Mouse (Mus musculus) heart, embryonic 11.5 days (tissue): Measurements from ENCODE around the gene Cd59b. TPM values are rescaled to one million over a fixed set of nuclear protein-coding genes. Genes with fewer than 3 reads are reported as not detected.

ENCODE experiments used
- ATAC-seq: fragments of 200-750 bp; cut with Nextera tagmentation; replicated peaks from 2 replicates; pipeline ENCODE4 v1.8.0; 2017; ENCODE audit warnings: moderate library complexity; ENCODE audit not compliant: insufficient number of reproducible peaks, low FRiP score, low TSS enrichment
- H3K27ac ChIP-seq: fragments of 300-500 bp; sonication (generic); 2 replicates; pipeline ENCODE4 v1.5.1; 2014; ENCODE audit warnings: mild to moderate bottlenecking, low read depth, low read length
- H3K27me3 ChIP-seq: fragments of 300-500 bp; sonication (generic); 2 replicates; pipeline ENCODE4 v1.6.1; 2014; ENCODE audit warnings: mild to moderate bottlenecking, low read length, mixed read lengths; ENCODE audit not compliant: control insufficient read depth, insufficient read depth
- H3K36me3 ChIP-seq: fragments of 300-500 bp; sonication (generic); 2 replicates; pipeline ENCODE4 v1.6.1; 2014; ENCODE audit warnings: mild to moderate bottlenecking, low read length, moderate library complexity, mixed read lengths; ENCODE audit not compliant: control insufficient read depth, insufficient read depth
- H3K4me1 ChIP-seq: fragments of 300-500 bp; sonication (generic); 2 replicates; pipeline ENCODE4 v1.6.1; 2014; ENCODE audit warnings: low read length; ENCODE audit not compliant: control insufficient read depth, insufficient read depth
- H3K4me2 ChIP-seq: fragments of 300-500 bp; sonication (generic); 2 replicates; pipeline ENCODE4 v1.6.1; 2014; ENCODE audit warnings: mild to moderate bottlenecking, moderate library complexity
- H3K4me3 ChIP-seq: fragments of 300-500 bp; sonication (generic); 2 replicates; pipeline ENCODE4 v1.5.1; 2014; ENCODE audit warnings: low read depth, low read length
- H3K9ac ChIP-seq: fragments of 300-500 bp; sonication (generic); 2 replicates; pipeline ENCODE4 v1.6.1; 2014; ENCODE audit warnings: mild to moderate bottlenecking, low read depth, low read length, moderate library complexity
- H3K9me3 ChIP-seq: fragments of 300-500 bp; sonication (generic); replicated peaks from 2 replicates; pipeline ENCODE4 v1.6.1; 2016; ENCODE audit warnings: low read length; ENCODE audit not compliant: control insufficient read depth
- WGBS: fragments of 180-500 bp; shearing (Covaris S2); extraction: QIAGEN DNeasy Blood & Tissue Kit; methylation state at CpG from one replicate; pipeline ENCODE4 v1.1.7; 2014; ENCODE audit not compliant: insufficient replicate concordance; 5-methylcytosine and 5-hydroxymethylcytosine counted together
- polyA plus RNA-seq: library from polyadenylated mRNA; unstranded; fragments of >200 nt; fragmentation: Nextera tagmentation; extraction: Ambion mirVana; gene quantifications from 2 replicates; pipeline ENCODE4 v1.2.1, GENCODE M21; 2014

The Cd59b gene
- polyA plus RNA-seq = 8.7 and 15.7 TPM in 2 replicates

DNA sequence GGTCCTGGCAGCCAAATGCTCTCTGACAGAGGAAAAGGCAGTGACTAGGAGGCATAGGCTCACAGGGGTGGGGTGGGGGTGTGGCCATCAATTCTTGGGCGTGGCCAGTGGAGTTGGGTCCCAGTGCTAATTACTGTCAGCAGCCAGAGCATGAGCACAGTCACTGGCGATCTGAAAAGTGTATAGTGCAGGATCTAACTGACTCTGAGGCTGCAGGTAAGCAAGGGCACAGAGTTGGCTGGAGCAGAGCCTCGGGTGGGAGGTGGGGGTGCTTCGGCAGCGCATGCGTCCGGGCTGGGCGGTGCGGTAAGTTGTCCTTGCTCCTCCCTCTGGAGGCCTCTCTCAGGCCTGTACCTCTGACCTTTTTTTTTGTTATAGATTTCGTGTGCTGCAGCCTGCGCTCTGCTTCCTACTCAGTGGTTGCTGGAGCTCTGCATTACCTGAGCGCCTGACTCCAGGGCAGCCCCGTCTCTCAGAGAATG, at the start of gene Cd59b:
Gene Cd59b (plus strand): TSS at position 146 of the 482 bp plus-strand sequence.
- H3K4me3 ChIP-seq = peak within 1 kb of the TSS; percentile 28
- no peaks in the 10 kb centered on the region for H3K9me3 ChIP-seq
- WGBS = 9% methylated on average over 13 of the region's 13 CpGs
- H3K9ac ChIP-seq = peak within 1 kb of the TSS; percentile 58; the same call in 1 of the 2 replicates
- no peak within 1 kb of the TSS for H3K27ac ChIP-seq
- peak within 1 kb of the TSS; percentile 64 for H3K4me2 ChIP-seq
- H3K4me1 ChIP-seq = 0 out of 2 replicates have a peak, but pooled peaks cover 3% of the 10 kb centered on the region
- peak; percentile 80 for ATAC-seq
- H3K36me3 ChIP-seq = no peaks in the 10 kb centered on the region
- H3K27me3 ChIP-seq = no peaks in the 10 kb centered on the region

DNA sequence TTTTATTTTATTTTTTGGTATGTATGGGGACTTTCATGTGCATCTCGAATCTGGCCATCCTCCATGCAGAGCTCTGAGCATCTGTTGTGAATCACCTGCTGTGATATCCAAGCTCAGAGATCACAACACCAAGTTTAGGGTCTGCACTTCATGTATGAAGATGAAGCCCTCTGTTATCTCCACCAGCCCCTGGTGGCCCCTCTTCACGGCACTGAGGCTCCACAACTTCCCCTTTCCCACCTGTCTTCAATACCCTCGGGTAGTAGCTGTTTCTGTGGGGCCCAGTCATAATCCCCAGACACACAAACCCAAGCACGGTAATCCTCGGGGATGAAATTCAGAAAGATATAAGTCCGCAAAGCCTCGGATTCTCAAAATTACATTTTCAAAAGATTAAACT, 46.6 kb upstream of the Cd59b start:
- Histone ChIP-seq H3K27me3 (no peaks in the 10 kb centered on the region), H3K4me3 (no peak overlapping the region), H3K4me2 (no peak overlapping the region), H3K9me3 (no peaks in the 10 kb centered on the region), H3K27ac (no peak overlapping the region), H3K4me1 (no peaks in the 10 kb centered on the region), H3K36me3 (no peaks in the 10 kb centered on the region), H3K9ac (no peak overlapping the region)
- WGBS = 80% methylated on average over 7 of the region's 7 CpGs
- no peak for ATAC-seq

DNA sequence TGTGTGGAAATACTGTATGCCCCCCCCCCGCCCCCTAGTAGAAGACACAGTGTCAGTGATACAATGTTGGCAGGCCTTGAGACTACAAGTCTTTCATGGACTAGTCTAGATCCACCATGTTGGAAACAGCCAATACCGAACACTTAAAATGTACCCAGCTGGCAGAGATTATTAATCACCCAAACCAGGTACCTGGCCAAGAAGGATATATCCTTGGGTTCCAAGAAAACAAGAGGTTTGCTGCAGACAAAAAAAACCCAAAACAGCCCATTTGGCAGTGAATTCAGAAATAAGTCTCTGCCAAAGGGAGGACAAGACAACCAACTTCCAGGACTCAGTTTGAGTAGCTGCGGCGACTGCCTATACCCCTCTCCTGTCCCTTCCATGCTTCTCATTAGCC, 45.0 kb upstream of the Cd59b start:
- no peaks in the 10 kb centered on the region for H3K9me3 ChIP-seq
- WGBS = 80% methylated on average over 4 of the region's 4 CpGs
- H3K27ac ChIP-seq = no peak overlapping the region

DNA sequence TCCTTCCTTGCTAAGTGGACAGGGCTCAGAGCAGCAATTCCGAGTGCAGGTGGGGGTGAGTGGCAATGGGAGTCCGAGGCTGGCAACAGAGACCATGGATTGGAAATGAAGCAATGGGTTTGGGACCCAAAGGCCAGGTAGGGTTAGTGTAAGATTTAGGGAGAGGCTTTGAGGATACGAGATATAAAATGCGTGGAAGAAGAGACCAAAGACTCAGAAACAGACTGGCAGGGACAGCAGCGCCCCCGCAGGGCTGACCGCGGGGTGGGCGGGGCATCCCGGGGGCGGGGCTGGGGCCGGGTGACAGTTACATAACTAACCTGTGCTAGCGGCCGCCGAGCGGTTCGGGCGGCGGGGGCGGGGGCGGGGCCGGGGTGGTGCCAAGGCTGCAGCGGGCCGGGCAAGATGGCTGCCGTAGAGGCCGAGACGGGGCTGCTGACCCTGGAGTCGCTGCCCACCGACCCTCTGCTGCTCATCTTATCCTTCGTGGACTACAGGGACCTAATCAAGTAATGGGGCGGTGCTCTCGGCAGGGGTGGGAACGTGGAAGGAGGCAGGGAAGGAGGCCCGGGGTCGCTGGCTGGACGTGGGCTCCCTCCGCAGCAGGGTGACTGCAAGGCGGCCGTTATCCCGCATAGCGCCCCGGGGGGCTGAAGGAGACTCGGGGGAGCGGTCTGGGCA, 42.1 kb upstream of the Cd59b start, which contains the start of gene Fbxo3:
Gene Fbxo3 (plus strand): TSS at position 264 of the 681 bp plus-strand sequence.
- no peaks in the 10 kb centered on the region for H3K36me3 ChIP-seq
- H3K27me3 ChIP-seq = no peaks in the 10 kb centered on the region
- peak within 1 kb of the TSS; percentile 79 for H3K4me2 ChIP-seq
- under 1% methylated on average over 43 of the region's 44 CpGs for whole genome bisulfite sequencing
- ATAC-seq = peak; percentile 96
- peak within 1 kb of the TSS; percentile 97 for H3K4me3 ChIP-seq
- no peaks in the 10 kb centered on the region for H3K9me3 ChIP-seq
- H3K9ac ChIP-seq = peak within 1 kb of the TSS; percentile 98
- H3K27ac ChIP-seq = peak within 1 kb of the TSS; percentile 43; the same call in 1 of the 2 replicates
- peaks cover 12% of the 10 kb centered on the region for H3K4me1 ChIP-seq

More for the DNA sequence above, 45.0 kb upstream of the Cd59b start:
- H3K27me3 ChIP-seq = no peaks in the 10 kb centered on the region
- H3K4me1 ChIP-seq = peaks cover 9% of the 10 kb centered on the region
- H3K4me3 ChIP-seq = no peak overlapping the region
- H3K9ac ChIP-seq = no peak overlapping the region
- H3K4me2 ChIP-seq = no peak overlapping the region
- no peaks in the 10 kb centered on the region for H3K36me3 ChIP-seq
- no peak for ATAC-seq

DNA sequence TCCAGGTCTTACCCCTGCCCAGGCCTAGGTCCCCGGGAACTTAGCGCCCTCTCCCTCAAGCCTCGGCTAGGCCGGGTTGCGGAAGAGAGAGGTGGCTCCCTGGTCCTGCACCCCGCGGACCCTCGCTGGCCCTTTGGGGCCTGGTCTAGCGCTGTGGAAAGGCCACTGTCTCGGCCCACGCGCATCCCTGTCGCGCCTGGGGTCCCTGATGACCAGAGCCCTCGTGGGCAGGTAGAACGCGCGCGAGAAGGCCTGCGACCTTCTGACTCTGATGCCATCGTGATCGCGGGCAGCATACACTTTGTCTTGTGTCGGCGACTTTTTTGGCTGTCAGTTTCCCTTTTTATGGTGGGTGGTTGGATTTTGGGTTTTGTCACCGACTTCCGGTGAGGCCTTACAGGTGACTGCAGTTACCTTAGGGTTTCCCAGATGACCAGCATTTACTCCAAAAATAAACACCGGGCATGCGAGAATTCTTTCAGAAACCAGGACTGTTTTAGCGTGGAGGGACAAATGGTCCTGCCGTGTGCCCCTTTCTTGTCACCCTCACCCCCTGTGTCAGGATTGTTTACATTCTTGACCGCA, 41.4 kb upstream of the Cd59b start, which contains the start of gene 4931422A03Rik:
Gene 4931422A03Rik (minus strand): TSS at position 223 of the 585 bp plus-strand sequence.
- ATAC-seq = peak; percentile 45
- peak within 1 kb of the TSS; percentile 79 for H3K4me2 ChIP-seq

DNA sequence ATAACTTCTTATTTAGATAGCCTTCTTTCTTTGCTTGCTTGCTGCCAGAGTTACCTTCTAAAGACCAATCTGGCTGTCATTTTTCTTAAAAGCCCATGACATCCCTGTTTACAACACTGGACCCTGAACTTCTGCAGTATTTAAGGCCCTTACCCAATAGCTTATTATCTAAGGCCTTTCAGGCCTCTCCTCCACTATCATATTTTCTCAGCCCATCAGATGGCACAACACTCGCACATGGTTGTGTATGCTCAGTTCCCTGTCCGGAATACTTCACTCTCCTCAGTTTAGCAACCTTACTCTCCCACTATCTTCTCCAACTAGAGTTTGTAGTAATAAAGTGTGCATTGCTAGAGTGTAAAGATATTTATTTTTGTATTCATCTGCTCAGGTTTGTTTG, 40.6 kb upstream of the Cd59b start:
- Histone ChIP-seq H3K4me2 (peak overlapping the region; percentile 79), H3K4me1 (peaks cover 12% of the 10 kb centered on the region), H3K36me3 (peaks cover under 1% of the 10 kb centered on the region; the same call in 1 of the 2 replicates), H3K9ac (no peak overlapping the region), H3K4me3 (peak overlapping the region; percentile 97), H3K27ac (no peak overlapping the region), H3K27me3 (no peaks in the 10 kb centered on the region), H3K9me3 (no peaks in the 10 kb centered on the region)
- 35% methylated on average over 2 of the region's 2 CpGs for WGBS
- ATAC-seq = no peak

More for the DNA sequence above, 41.4 kb upstream of the Cd59b start, which contains the start of gene 4931422A03Rik:
- Histone ChIP-seq H3K36me3 (no peaks in the 10 kb centered on the region), H3K9me3 (no peaks in the 10 kb centered on the region), H3K4me3 (peak within 1 kb of the TSS; percentile 97), H3K4me1 (peaks cover 12% of the 10 kb centered on the region), H3K27ac (peak within 1 kb of the TSS; percentile 43; the same call in 1 of the 2 replicates), H3K27me3 (no peaks in the 10 kb centered on the region), H3K9ac (peak within 1 kb of the TSS; percentile 98)
- under 1% methylated on average over 32 of the region's 32 CpGs for WGBS

DNA sequence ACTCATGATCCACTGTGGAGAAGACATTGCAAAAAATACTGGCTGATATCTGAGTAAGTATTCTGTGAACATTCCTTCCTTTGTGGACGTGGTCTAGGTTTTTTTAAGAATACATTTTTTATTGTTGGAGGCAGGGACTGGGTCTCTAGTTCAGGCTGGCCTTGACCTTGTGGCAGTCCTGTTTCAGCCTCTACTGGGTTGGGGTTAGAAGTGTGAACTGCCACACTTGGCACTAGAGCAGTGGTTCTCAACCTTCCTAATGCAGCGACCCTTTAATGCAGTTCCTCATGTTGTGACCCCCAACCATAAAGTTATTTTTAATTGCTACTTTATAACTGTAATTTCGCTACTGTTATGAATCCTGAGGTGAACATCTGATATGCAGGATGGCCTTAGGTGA, 39.3 kb upstream of the Cd59b start:
- H3K4me2 ChIP-seq = no peak overlapping the region
- no peaks in the 10 kb centered on the region for H3K9me3 ChIP-seq
- H3K27ac ChIP-seq = no peak overlapping the region
- H3K4me3 ChIP-seq = no peak overlapping the region
- WGBS = 74% methylated on average over 3 of the region's 3 CpGs
- H3K4me1 ChIP-seq = peaks cover 12% of the 10 kb centered on the region
- no peaks in the 10 kb centered on the region for H3K27me3 ChIP-seq
- no peak overlapping the region for H3K9ac ChIP-seq
- ATAC-seq = no peak
- peaks cover 3% of the 10 kb centered on the region; the same call in 1 of the 2 replicates for H3K36me3 ChIP-seq

DNA sequence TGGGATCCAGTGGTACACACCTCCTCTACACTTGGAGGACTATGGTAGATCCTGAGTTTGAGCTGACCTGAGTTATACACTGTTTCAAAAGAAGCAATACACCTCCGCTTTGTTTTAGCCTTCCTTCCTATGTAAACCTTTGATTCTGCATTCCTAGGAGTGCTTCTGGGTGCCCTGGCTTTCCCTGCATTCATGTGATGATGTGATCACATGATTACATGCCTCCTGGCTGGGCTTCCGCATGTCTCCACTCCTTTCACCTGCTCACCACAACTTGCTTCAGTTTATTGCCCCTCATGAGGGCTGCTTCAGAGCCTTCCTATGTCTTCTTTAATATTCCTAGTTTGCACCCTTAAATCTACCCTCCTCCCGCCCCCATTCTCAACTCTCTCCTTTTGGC, 37.6 kb upstream of the Cd59b start:
- ATAC-seq = no peak
- no peaks in the 10 kb centered on the region for H3K9me3 ChIP-seq
- H3K36me3 ChIP-seq = peaks cover 4% of the 10 kb centered on the region
- H3K4me2 ChIP-seq = no peak overlapping the region
- no peak overlapping the region for H3K9ac ChIP-seq
- 87% methylated on average over 3 of the region's 3 CpGs for WGBS
- H3K27ac ChIP-seq = no peak overlapping the region
- no peak overlapping the region for H3K4me3 ChIP-seq
- no peaks in the 10 kb centered on the region for H3K27me3 ChIP-seq
- peaks cover 12% of the 10 kb centered on the region for H3K4me1 ChIP-seq
